Mouse (Mus musculus): ENCODE measurements around the gene Mcpt9. TPM values are rescaled to one million over a fixed set of nuclear protein-coding genes. Genes with fewer than 3 reads are reported as not detected.

Gene Mcpt9
- polyA plus RNA-seq (2017; shearing (Covaris generic)), result not detected

GRCm38 (mm10) chr14:56030395-56030794 is at the start of gene Mcpt9:
Mcpt9 (minus strand) TSS chr14:56030495.

GRCm38 (mm10) chr14:56062213-56062612 is 31.9 kb upstream of the Mcpt9 start, which contains the start of gene Mcpt4:
Mcpt4 (minus strand) TSS chr14:56062313.

DNA sequence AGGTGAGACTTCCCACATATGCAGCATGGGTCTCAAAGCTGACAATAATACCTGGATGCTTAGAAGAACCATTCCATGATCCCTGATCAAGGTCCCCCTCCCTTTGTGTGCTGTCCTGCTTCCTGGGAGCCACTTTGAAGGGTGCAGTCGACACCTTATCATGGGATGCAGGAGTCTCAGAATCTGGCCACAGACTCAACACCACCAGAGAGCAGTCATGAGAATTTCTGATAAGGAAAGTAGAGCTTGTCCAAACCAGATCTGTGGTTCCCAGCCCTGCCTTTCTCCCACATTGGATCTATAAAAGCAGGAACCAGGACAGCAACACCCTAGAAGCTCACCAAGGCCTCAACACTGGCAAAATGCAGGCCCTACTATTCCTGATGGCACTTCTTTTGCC is 11.5 kb upstream of the Mcpt9 start, which contains the start of gene Mcpt2:
TSS of gene Mcpt2 (plus strand) at position 250 of the 400 bp plus-strand sequence.

GRCm38 (mm10) chr14:56017671-56018070 is 12.6 kb downstream of the Mcpt9 start, which contains the start of gene Mcpt1:
Mcpt1 (plus strand) TSS chr14:56017971.

Other genes with a start within 250 kb of the Mcpt9 start
- not detected for gene Adcy4, start 246.4 kb downstream of the Mcpt9 start, polyA plus RNA-seq (2017; shearing (Covaris generic))
- gene Ripk3, start 241.6 kb downstream of the Mcpt9 start, polyA plus RNA-seq (2017; shearing (Covaris generic)), result 61.2 TPM
- gene Nfatc4, start 207.4 kb downstream of the Mcpt9 start, polyA plus RNA-seq (2017; shearing (Covaris generic)), result not detected
- gene Nynrin, start 176.5 kb downstream of the Mcpt9 start, polyA plus RNA-seq (2017; shearing (Covaris generic)), result 0.06 TPM
- 0.07 TPM for gene Cbln3, start 146.1 kb downstream of the Mcpt9 start, polyA plus RNA-seq (2017; shearing (Covaris generic))
- 64.5 TPM for gene Khnyn, start 145.5 kb downstream of the Mcpt9 start, polyA plus RNA-seq (2017; shearing (Covaris generic))
- 40.2 TPM for gene Sdr39u1, start 130.2 kb downstream of the Mcpt9 start, polyA plus RNA-seq (2017; shearing (Covaris generic))
- gene Cma1, start 85.8 kb downstream of the Mcpt9 start, polyA plus RNA-seq (2017; shearing (Covaris generic)), result not detected
- not detected for gene Cma2, start 79.5 kb downstream of the Mcpt9 start, polyA plus RNA-seq (2017; shearing (Covaris generic))
- gene Mcpt1, start 12.5 kb downstream of the Mcpt9 start, polyA plus RNA-seq (2017; shearing (Covaris generic)), result not detected
- not detected for gene Mcpt2, start 11.5 kb upstream of the Mcpt9 start, polyA plus RNA-seq (2017; shearing (Covaris generic))
- gene Mcpt4, start 31.8 kb upstream of the Mcpt9 start, polyA plus RNA-seq (2017; shearing (Covaris generic)), result not detected
- gene Mcpt8, start 54.8 kb upstream of the Mcpt9 start, polyA plus RNA-seq (2017; shearing (Covaris generic)), result not detected
- not detected for gene Ctsg, start 72.1 kb upstream of the Mcpt9 start, polyA plus RNA-seq (2017; shearing (Covaris generic))
- gene Gzme, start 90.1 kb upstream of the Mcpt9 start, polyA plus RNA-seq (2017; shearing (Covaris generic)), result not detected
- not detected for gene Gzmd, start 102.1 kb upstream of the Mcpt9 start, polyA plus RNA-seq (2017; shearing (Covaris generic))
- not detected for gene Gzmg, start 129.1 kb upstream of the Mcpt9 start, polyA plus RNA-seq (2017; shearing (Covaris generic))
- not detected for gene Gzmn, start 144.1 kb upstream of the Mcpt9 start, polyA plus RNA-seq (2017; shearing (Covaris generic))
- not detected for gene Gzmf, start 180.9 kb upstream of the Mcpt9 start, polyA plus RNA-seq (2017; shearing (Covaris generic))
- 0.92 TPM for gene Gzmc, start 204.2 kb upstream of the Mcpt9 start, polyA plus RNA-seq (2017; shearing (Covaris generic))
- gene Gzmb, start 231.8 kb upstream of the Mcpt9 start, polyA plus RNA-seq (2017; shearing (Covaris generic)), result not detected

All from naive thymus-derived CD4-positive, alpha-beta T cell, adult 5 months (primary cell).